Mouse (Mus musculus) forebrain, embryonic 16.5 days (tissue): Measurements from ENCODE around the gene C3. TPM values are rescaled to one million over a fixed set of nuclear protein-coding genes. Genes with fewer than 3 reads are reported as not detected.

ENCODE experiments used
- ATAC-seq: fragments of 200-750 bp; cut with Nextera tagmentation; 2 replicates; pipeline ENCODE4 v1.8.0; 2017; ENCODE audit warnings: mild to moderate bottlenecking, moderate library complexity
- H3K27ac ChIP-seq: fragments of 300-500 bp; sonication (generic); 2 replicates; pipeline ENCODE4 v1.5.1; 2014; ENCODE audit warnings: low read length, control low read depth
- H3K27me3 ChIP-seq: fragments of 300-500 bp; sonication (generic); replicated peaks from 2 replicates; pipeline ENCODE4 v1.6.1; 2014; ENCODE audit warnings: low read length; ENCODE audit not compliant: control insufficient read depth, insufficient read depth
- H3K36me3 ChIP-seq: fragments of 300-500 bp; sonication (generic); 2 replicates; pipeline ENCODE4 v1.6.1; 2014; ENCODE audit not compliant: control insufficient read depth, insufficient read depth
- H3K4me1 ChIP-seq: fragments of 300-500 bp; sonication (generic); replicated peaks from 2 replicates; pipeline ENCODE4 v1.6.1; 2014; ENCODE audit warnings: low read length; ENCODE audit not compliant: control insufficient read depth, insufficient read depth
- H3K4me2 ChIP-seq: fragments of 300-500 bp; sonication (generic); 2 replicates; pipeline ENCODE4 v1.6.1; 2014; ENCODE audit warnings: mild to moderate bottlenecking, low read length, control low read depth
- H3K4me3 ChIP-seq: fragments of 300-500 bp; sonication (generic); replicated peaks from 2 replicates; pipeline ENCODE4 v1.5.1; 2014; ENCODE audit warnings: mild to moderate bottlenecking, low read length, control low read depth
- H3K9ac ChIP-seq: fragments of 300-500 bp; sonication (generic); replicated peaks from 2 replicates; pipeline ENCODE4 v1.6.1; 2014; ENCODE audit warnings: low read depth, low read length, control low read depth
- H3K9me3 ChIP-seq: fragments of 300-500 bp; sonication (generic); 2 replicates; pipeline ENCODE4 v1.6.1; 2016; ENCODE audit warnings: low read length; ENCODE audit not compliant: control insufficient read depth
- WGBS: fragments of 180-500 bp; shearing (Covaris S2); extraction: QIAGEN DNeasy Blood & Tissue Kit; methylation state at CpG from one replicate; pipeline ENCODE4 v1.1.7; 2014; 5-methylcytosine and 5-hydroxymethylcytosine counted together
- polyA plus RNA-seq: library from polyadenylated mRNA; unstranded; fragments of >200 nt; fragmentation: Nextera tagmentation; extraction: Ambion mirVana; gene quantifications from 2 replicates; pipeline ENCODE4 v1.2.1, GENCODE M21; 2015

Gene C3
- polyA plus RNA-seq, 1 experiment from 2014 or later = 1.2 TPM

DNA sequence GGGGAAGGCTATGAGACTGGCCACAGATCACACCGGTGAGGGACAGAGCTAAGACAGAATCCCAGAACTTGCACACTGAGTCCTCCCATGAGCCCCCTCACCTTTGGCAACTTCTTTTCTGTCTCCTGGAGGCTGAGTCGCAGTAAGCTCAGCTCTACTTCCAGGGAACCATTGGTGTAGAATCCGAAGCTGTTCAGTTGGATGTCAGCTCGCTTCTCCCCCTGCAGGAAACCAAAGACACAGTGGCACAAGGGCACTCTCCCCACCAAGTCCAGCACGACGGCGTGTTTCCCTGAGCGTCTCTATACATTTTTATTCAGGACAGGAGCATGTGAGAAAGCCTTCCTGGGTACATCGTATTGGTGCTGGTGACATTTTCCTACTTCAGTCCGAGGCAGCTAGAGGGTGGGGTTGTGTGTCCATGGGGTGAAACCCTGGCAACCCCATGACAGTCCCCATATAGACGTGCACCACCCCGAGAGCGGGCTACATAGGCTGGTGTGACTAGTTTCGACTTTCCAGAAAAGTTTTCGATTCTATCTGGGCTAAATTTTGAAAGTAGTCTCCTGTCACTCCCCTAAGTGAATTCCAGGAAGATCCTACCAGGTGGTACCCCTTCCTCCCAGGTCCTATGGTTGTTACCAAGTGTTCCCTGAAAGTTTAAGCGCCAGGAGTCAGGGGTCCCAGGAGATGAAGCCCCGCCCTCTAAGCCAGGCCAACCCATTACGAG, 18.9 kb upstream of the C3 start:
- peak; percentile 0; the same call in 1 of the 2 replicates for ATAC-seq
- peak overlapping the region; percentile 98 for H3K27ac ChIP-seq
- peak overlapping the region; percentile 78 for H3K4me2 ChIP-seq
- H3K36me3 ChIP-seq = 0 out of 2 replicates have a peak, but pooled peaks cover 5% of the 10 kb centered on the region
- peak overlapping the region; percentile 88 for H3K9ac ChIP-seq
- peak overlapping the region; percentile 70 for H3K4me3 ChIP-seq
- H3K4me1 ChIP-seq = peaks cover 27% of the 10 kb centered on the region
- H3K27me3 ChIP-seq = no peaks in the 10 kb centered on the region
- 3% methylated on average over 18 of the region's 18 CpGs for WGBS
- H3K9me3 ChIP-seq = no peaks in the 10 kb centered on the region

- peaks cover 8% of the 10 kb centered on the region; the same call in 1 of the 2 replicates for H3K36me3 ChIP-seq
- H3K27me3 ChIP-seq = no peaks in the 10 kb centered on the region
- peaks cover 24% of the 10 kb centered on the region for H3K4me1 ChIP-seq
- H3K9me3 ChIP-seq = no peaks in the 10 kb centered on the region
- no peak overlapping the region for H3K9ac ChIP-seq
- no peak overlapping the region for H3K27ac ChIP-seq
- no peak overlapping the region for H3K4me2 ChIP-seq
- no peak for ATAC-seq
- WGBS = 92% methylated on average over 10 of the region's 10 CpGs
- no peak overlapping the region for H3K4me3 ChIP-seq
Measured at GRCm38 (mm10) chr17:57245311-57245929, 17.5 kb upstream of the C3 start.

GRCm38 (mm10) chr17:57243650-57244370, 15.9 kb upstream of the C3 start:
- H3K4me3 ChIP-seq = no peak overlapping the region
- no peaks in the 10 kb centered on the region for H3K27me3 ChIP-seq
- no peak for ATAC-seq
- H3K36me3 ChIP-seq = peaks cover 8% of the 10 kb centered on the region; the same call in 1 of the 2 replicates
- peaks cover 13% of the 10 kb centered on the region for H3K4me1 ChIP-seq
- WGBS = 81% methylated on average over 10 of the region's 10 CpGs
- H3K27ac ChIP-seq = no peak overlapping the region
- no peak overlapping the region for H3K9ac ChIP-seq
- no peaks in the 10 kb centered on the region for H3K9me3 ChIP-seq
- H3K4me2 ChIP-seq = no peak overlapping the region

GRCm38 (mm10) chr17:57237181-57237580, 9.2 kb upstream of the C3 start:
- Histone ChIP-seq H3K36me3 (peaks cover 12% of the 10 kb centered on the region), H3K4me2 (no peak overlapping the region), H3K9ac (no peak overlapping the region), H3K27me3 (no peaks in the 10 kb centered on the region), H3K9me3 (no peaks in the 10 kb centered on the region), H3K27ac (no peak overlapping the region), H3K4me1 (no peaks in the 10 kb centered on the region), H3K4me3 (no peak overlapping the region)
- ATAC-seq = no peak
- 96% methylated on average over 9 of the region's 9 CpGs for WGBS

- Histone ChIP-seq H3K9me3 (no peaks in the 10 kb centered on the region), H3K4me3 (no peak overlapping the region), H3K4me2 (no peak overlapping the region), H3K9ac (no peak overlapping the region), H3K4me1 (no peaks in the 10 kb centered on the region), H3K27ac (no peak overlapping the region), H3K27me3 (no peaks in the 10 kb centered on the region), H3K36me3 (peaks cover 9% of the 10 kb centered on the region)
- peak; percentile 17; the same call in 1 of the 2 replicates for ATAC-seq
- 93% methylated on average over 5 of the region's 5 CpGs for WGBS
Measured at GRCm38 (mm10) chr17:57235803-57236202, 7.9 kb upstream of the C3 start.

GRCm38 (mm10) chr17:57234254-57234928, 6.5 kb upstream of the C3 start:
- Histone ChIP-seq H3K4me2 (no peak overlapping the region), H3K9ac (no peak overlapping the region), H3K9me3 (no peaks in the 10 kb centered on the region), H3K36me3 (peaks cover 9% of the 10 kb centered on the region), H3K4me3 (no peak overlapping the region), H3K27ac (no peak overlapping the region), H3K4me1 (no peaks in the 10 kb centered on the region), H3K27me3 (no peaks in the 10 kb centered on the region)
- no peak for ATAC-seq
- 80% methylated on average over 12 of the region's 12 CpGs for WGBS

DNA sequence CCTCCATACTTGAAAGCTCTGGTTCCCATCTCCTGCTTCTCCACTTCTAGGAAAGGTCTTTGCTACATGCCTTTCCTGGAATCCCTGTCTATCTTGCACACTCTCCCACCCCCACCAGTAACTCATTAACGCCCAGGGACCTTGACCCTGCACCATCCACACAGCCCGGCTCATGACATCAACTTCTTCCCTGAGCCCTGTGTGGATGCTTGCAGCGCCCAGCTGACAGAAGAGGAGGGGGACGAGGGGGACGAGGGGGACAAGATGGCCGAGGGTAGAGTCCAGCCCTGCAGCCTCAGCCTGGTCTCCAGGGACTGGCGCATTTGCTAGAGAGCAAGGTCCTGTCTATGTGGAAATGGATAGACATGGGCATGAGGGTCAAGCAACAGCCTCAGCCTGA, 5.1 kb upstream of the C3 start:
- Histone ChIP-seq H3K9ac (no peak overlapping the region), H3K4me3 (no peak overlapping the region), H3K4me2 (no peak overlapping the region), H3K36me3 (peaks cover 9% of the 10 kb centered on the region), H3K27ac (no peak overlapping the region), H3K27me3 (no peaks in the 10 kb centered on the region), H3K9me3 (no peaks in the 10 kb centered on the region), H3K4me1 (no peaks in the 10 kb centered on the region)
- WGBS = 62% methylated on average over 7 of the region's 7 CpGs
- no peak for ATAC-seq

GRCm38 (mm10) chr17:57232200-57232599, 4.3 kb upstream of the C3 start:
- WGBS = 84% methylated on average over 1 of the region's 1 CpGs
- H3K36me3 ChIP-seq = peaks cover 7% of the 10 kb centered on the region
- no peaks in the 10 kb centered on the region for H3K27me3 ChIP-seq
- no peak overlapping the region for H3K4me3 ChIP-seq
- no peak for ATAC-seq
- H3K4me2 ChIP-seq = no peak overlapping the region
- no peaks in the 10 kb centered on the region for H3K4me1 ChIP-seq
- H3K27ac ChIP-seq = no peak overlapping the region
- H3K9ac ChIP-seq = no peak overlapping the region
- no peaks in the 10 kb centered on the region for H3K9me3 ChIP-seq

GRCm38 (mm10) chr17:57231321-57231771, 3.4 kb upstream of the C3 start:
- Histone ChIP-seq H3K4me1 (no peaks in the 10 kb centered on the region), H3K4me3 (no peak overlapping the region), H3K9me3 (no peaks in the 10 kb centered on the region), H3K4me2 (no peak overlapping the region), H3K27me3 (no peaks in the 10 kb centered on the region), H3K27ac (no peak overlapping the region), H3K9ac (no peak overlapping the region), H3K36me3 (peaks cover 7% of the 10 kb centered on the region; the same call in 1 of the 2 replicates)
- no peak for ATAC-seq
